Mouse (Mus musculus): Measurements from ENCODE around the gene Trem3.

DNA sequence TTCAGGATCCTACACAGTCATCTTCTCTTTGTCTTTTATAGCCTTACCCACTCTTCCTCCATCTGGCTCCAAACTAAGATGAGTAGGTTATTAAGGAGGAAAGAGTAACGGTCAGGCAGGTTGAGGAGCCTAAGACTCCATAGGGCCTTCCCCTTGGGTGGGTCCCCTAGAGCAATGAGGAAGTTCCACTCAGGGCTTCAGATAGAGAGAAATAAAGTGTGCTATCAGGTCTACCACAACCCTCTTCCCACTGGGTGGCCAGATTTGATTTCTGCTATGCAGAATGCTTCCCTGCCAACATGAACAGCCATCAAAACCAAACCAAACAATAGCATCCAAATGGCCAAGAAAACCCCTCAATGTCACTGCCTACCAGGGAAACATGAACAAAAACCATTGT is 20.0 kb downstream of the Trem3 start:
- TF ChIP-seq CTCF (IDR thresholded peaks at IDR 0.05; ENCODE audit: low read depth), result no peak
- no peak for TF ChIP-seq EP300 (IDR thresholded peaks at IDR 0.05; ENCODE audit: low read depth)

All from heart, postnatal 0 days (tissue).